ENCODE assay signal across 17 mouse cellular contexts in the genomic region with DNA sequence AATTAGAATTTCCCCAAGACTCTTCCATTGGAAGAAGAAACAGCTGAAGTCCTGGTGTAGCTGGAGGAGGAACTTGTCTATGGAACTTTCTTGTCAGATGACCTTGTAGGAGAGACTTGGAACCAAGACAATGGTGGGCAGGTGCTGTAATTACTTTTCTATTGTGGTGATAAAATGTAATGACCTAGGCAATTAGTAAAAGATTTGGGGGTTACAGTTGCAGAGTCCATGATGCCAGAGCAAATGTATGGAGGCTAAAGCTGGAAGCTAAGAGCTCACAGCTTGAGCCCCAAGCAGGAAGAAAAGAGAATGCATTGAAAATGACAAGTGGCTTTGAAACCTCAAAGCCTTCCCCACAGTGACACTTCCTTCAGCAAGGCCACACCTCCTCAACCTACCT.
"Had no signal": no experiment of that assay in that cellular context is flagged by ENCODE, and none has a peak within 500 bp of the region (broad histone marks: within the 10 kb centered on the region; RNA-seq: fewer than 3 reads in every experiment).

No protein-coding gene starts in this region.

- H3K4me3 ChIP-seq: lung, embryonic 15.5 days; megakaryocyte, embryonic 14.5 days; midbrain, embryonic 13.5 days; midbrain, embryonic 15.5 days; neural tube, embryonic 12.5 days; stomach, embryonic 15.5 days had no signal

- H3K27me3 ChIP-seq: lung, embryonic 15.5 days; megakaryocyte, embryonic 14.5 days; midbrain, embryonic 13.5 days; midbrain, embryonic 15.5 days; neural tube, embryonic 12.5 days; stomach, embryonic 15.5 days had no signal

- DNase-seq: lung, adult 2 months; lung, postnatal 14 days; lung, postnatal 36 days; right cerebral cortex, postnatal 14 days; thymus, adult 2 months; thymus, postnatal 25 days; thymus, postnatal 4 days had no signal

- H3K36me3 ChIP-seq: lung, embryonic 15.5 days; midbrain, embryonic 13.5 days; midbrain, embryonic 15.5 days; neural tube, embryonic 12.5 days; stomach, embryonic 15.5 days had no signal

- ATAC-seq: lung, postnatal 0 days; midbrain, embryonic 13.5 days; midbrain, embryonic 15.5 days had no signal

- H3K4me2 ChIP-seq: lung, embryonic 15.5 days; midbrain, embryonic 11.5 days; midbrain, embryonic 13.5 days; midbrain, embryonic 15.5 days; neural tube, embryonic 12.5 days; stomach, embryonic 15.5 days had no signal

- H3K27ac ChIP-seq: lung, embryonic 15.5 days; macrophage; midbrain, embryonic 13.5 days; midbrain, embryonic 15.5 days; neural tube, embryonic 12.5 days; stomach, embryonic 15.5 days; stomach, postnatal 0 days had no signal

- H3K9me3 ChIP-seq: lung, embryonic 15.5 days; midbrain, embryonic 13.5 days; midbrain, embryonic 15.5 days; neural tube, embryonic 12.5 days; stomach, embryonic 15.5 days had no signal

- H3K9ac ChIP-seq: lung, embryonic 15.5 days; midbrain, embryonic 13.5 days; midbrain, embryonic 15.5 days; neural tube, embryonic 12.5 days; stomach, embryonic 15.5 days had no signal

- H3K4me1 ChIP-seq: lung, embryonic 15.5 days; megakaryocyte, embryonic 14.5 days; midbrain, embryonic 13.5 days; midbrain, embryonic 15.5 days; neural tube, embryonic 12.5 days; stomach, embryonic 15.5 days had no signal
